Mouse (Mus musculus) lung, postnatal 0 days (tissue): ENCODE results near the gene Lca5l. TPM values are rescaled to one million over a fixed set of nuclear protein-coding genes. Genes with fewer than 3 reads are reported as not detected.

Source experiments
- ATAC-seq: fragments of 200-750 bp; cut with Nextera tagmentation; 2 replicates; pipeline ENCODE4 v1.8.0; 2017; ENCODE audit warnings: moderate library complexity
- DNase-seq: peaks from one replicate; pipeline ENCODE4 v3.0.0-alpha.2; 2016; ENCODE audit warnings: low spot score
- H3K27ac ChIP-seq: fragments of 300-500 bp; sonication (generic); 2 replicates; pipeline ENCODE4 v1.5.1; 2014; ENCODE audit warnings: antibody characterized with exemption, mild to moderate bottlenecking, low read length, mixed read lengths
- H3K27me3 ChIP-seq: fragments of 300-500 bp; sonication (generic); replicated peaks from 2 replicates; pipeline ENCODE4 v1.6.1; 2014; ENCODE audit warnings: low read length, mixed read lengths; ENCODE audit not compliant: insufficient read depth
- H3K36me3 ChIP-seq: fragments of 300-500 bp; sonication (generic); 2 replicates; pipeline ENCODE4 v1.6.1; 2014; ENCODE audit warnings: low read length, mixed read lengths; ENCODE audit not compliant: insufficient read depth
- H3K4me1 ChIP-seq: fragments of 300-500 bp; sonication (generic); 2 replicates; pipeline ENCODE4 v1.6.1; 2014; ENCODE audit warnings: antibody characterized with exemption, low read depth, low read length, mixed read lengths; ENCODE audit not compliant: insufficient read depth
- H3K4me2 ChIP-seq: fragments of 300-500 bp; sonication (generic); replicated peaks from 2 replicates; pipeline ENCODE4 v1.6.1; 2014; ENCODE audit warnings: low read depth, mild to moderate bottlenecking, low read length, moderate library complexity, mixed read lengths
- H3K4me3 ChIP-seq: fragments of 300-500 bp; sonication (generic); 2 replicates; pipeline ENCODE4 v1.5.1; 2014; ENCODE audit warnings: low read depth, low read length
- H3K9ac ChIP-seq: fragments of 300-500 bp; sonication (generic); replicated peaks from 2 replicates; pipeline ENCODE4 v1.6.1; 2014; ENCODE audit warnings: low read depth, mild to moderate bottlenecking
- H3K9me3 ChIP-seq: fragments of 300-500 bp; sonication (generic); 2 replicates; pipeline ENCODE4 v1.6.1; 2016; ENCODE audit warnings: low read length, mixed read lengths
- CTCF ChIP-seq: IDR thresholded peaks from 2 replicates; pipeline ENCODE4 v1.5.1; 2016; ENCODE audit warnings: antibody characterized with exemption, mild to moderate bottlenecking
- EP300 ChIP-seq: IDR thresholded peaks from 2 replicates; pipeline ENCODE4 v1.6.1; 2016; ENCODE audit warnings: antibody characterized with exemption, mild to moderate bottlenecking, control low read depth
- WGBS: fragments of 180-500 bp; shearing (Covaris S2); extraction: QIAGEN DNeasy Blood & Tissue Kit; methylation state at CpG from one replicate; pipeline ENCODE4 v1.1.7; 2014; 5-methylcytosine and 5-hydroxymethylcytosine counted together
- polyA plus RNA-seq: library from polyadenylated mRNA; unstranded; fragments of >200 nt; fragmentation: Nextera tagmentation; extraction: Ambion mirVana; gene quantifications from 2 replicates; pipeline ENCODE4 v1.2.1, GENCODE M21; 2015

The Lca5l gene
- polyA plus RNA-seq, 1 experiment from 2014 or later: 1.4 TPM

DNA sequence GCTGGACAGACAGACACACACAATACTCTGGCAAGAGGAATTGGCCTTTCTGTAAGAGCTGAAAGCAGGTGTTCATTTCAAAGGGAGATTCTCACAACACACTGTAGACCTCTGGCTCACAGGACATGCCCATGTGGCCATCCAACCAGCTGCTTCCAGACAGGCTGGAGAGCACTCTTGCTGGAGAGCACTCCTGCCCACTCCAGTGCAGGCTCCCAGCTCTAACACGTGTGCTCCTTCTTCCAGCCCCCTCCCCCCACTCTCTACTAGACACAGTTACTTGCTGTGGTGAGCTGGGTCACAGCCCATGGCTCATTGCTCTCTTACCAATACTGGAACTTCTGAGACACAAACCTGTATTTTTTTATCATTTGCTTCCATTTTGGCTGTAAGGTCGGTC, 16.7 kb downstream of the Lca5l start:
- Histone ChIP-seq H3K9me3 (no peaks in the 10 kb centered on the region), H3K27me3 (no peaks in the 10 kb centered on the region), H3K27ac (no peak overlapping the region), H3K9ac (no peak overlapping the region), H3K4me2 (peak overlapping the region; percentile 22; the same call in 1 of the 2 replicates), H3K4me1 (no peaks in the 10 kb centered on the region; the same call in none of the 2 replicates), H3K4me3 (no peak overlapping the region), H3K36me3 (no peaks in the 10 kb centered on the region)
- ATAC-seq (peak; percentile 98), DNase-seq (peak; percentile 79)
- TF ChIP-seq CTCF (no peak), EP300 (peak; percentile 69)
- WGBS: 34% methylated on average over 2 of the region's 2 CpGs

DNA sequence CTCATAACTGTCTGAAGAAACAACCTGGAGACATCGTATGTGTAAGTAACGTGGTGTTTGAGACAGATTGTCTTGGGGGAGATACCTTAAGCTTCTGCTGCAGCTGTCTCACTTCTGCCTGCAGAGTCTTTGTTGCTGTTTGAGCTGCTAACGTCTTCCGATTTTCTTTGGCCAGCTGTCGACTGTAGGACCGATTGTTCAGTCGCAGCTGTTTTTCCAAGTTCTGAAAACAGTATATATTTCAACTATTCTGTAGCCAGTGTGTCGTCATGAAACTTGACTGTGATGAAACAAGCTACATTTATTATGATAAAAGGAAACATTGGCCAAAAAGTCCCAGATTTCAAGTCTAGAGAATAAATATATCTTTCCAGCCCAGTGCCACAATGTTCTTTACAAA, 18.4 kb downstream of the Lca5l start:
- WGBS: 55% methylated on average over 8 of the region's 8 CpGs
- H3K9me3 ChIP-seq: no peaks in the 10 kb centered on the region
- H3K27me3 ChIP-seq: no peaks in the 10 kb centered on the region
- no peak overlapping the region for H3K27ac ChIP-seq
- no peaks in the 10 kb centered on the region; the same call in none of the 2 replicates for H3K4me1 ChIP-seq
- no peaks in the 10 kb centered on the region for H3K36me3 ChIP-seq
- DNase-seq (peak; percentile 63), ATAC-seq (no peak)
- no peak overlapping the region for H3K9ac ChIP-seq
- H3K4me3 ChIP-seq: no peak overlapping the region
- TF ChIP-seq CTCF: no peak
- TF ChIP-seq EP300: no peak
- no peak overlapping the region for H3K4me2 ChIP-seq

DNA sequence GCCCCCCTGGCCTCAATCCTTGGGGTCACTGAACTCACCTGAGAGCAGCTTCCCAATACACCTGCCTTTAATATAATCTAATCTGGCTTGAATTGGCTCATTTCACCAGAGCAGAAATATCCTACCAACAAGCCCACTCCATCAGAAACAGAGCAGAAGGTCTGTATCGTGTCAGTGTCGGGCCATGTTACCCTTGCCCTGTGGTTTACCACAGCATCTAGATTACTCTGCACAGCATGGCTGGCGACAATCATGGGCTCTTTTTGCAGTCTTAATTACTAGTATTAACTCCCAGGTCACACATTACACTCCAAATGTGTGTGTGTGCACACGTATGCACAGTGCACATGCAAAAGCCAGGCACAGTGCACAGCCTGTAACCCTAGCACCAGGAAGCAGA, 23.2 kb downstream of the Lca5l start:
- Histone ChIP-seq H3K9me3 (no peaks in the 10 kb centered on the region), H3K36me3 (no peaks in the 10 kb centered on the region), H3K4me3 (no peak overlapping the region), H3K4me1 (no peaks in the 10 kb centered on the region; the same call in 1 of the 2 replicates), H3K27ac (no peak overlapping the region), H3K9ac (no peak overlapping the region), H3K4me2 (no peak overlapping the region), H3K27me3 (no peaks in the 10 kb centered on the region)
- WGBS: 88% methylated on average over 4 of the region's 4 CpGs
- no peak for TF ChIP-seq EP300
- TF ChIP-seq CTCF: no peak
- no peak for ATAC-seq
- DNase-seq: no peak

DNA sequence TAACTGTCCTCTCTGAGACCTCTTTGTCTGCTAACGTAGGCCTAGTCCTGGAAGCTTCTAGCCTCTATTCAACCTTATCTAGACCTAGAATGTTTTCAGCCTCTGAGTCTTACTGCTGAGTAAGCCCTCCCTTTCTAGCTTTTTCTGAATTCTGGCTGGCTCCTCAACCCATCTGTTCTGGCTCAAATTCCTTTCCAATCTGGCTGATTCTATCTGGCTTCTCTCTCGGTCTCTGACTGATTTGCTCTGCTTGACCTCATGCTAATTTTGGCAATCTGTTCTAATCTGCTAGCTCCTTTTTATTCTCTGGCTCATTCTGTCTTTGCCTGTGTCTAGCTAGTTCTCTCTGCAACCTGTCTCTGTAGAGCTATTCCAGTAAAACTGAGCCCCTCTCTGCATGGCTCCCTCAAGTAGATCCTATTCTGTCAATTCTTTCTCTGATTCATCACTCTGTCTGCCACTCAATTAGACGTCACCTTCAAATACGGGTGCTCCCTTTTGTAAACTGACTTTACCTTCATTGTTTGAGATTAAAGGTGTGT, 26.3 kb downstream of the Lca5l start:
- Histone ChIP-seq H3K9ac (no peak overlapping the region), H3K27me3 (no peaks in the 10 kb centered on the region), H3K4me3 (no peak overlapping the region), H3K27ac (no peak overlapping the region), H3K9me3 (no peaks in the 10 kb centered on the region), H3K4me1 (no peaks in the 10 kb centered on the region), H3K4me2 (no peak overlapping the region), H3K36me3 (no peaks in the 10 kb centered on the region)
- no peak for TF ChIP-seq CTCF
- no peak for TF ChIP-seq EP300
- DNase-seq: no peak
- no peak for ATAC-seq
- 63% methylated on average over 4 of the region's 4 CpGs for WGBS

DNA sequence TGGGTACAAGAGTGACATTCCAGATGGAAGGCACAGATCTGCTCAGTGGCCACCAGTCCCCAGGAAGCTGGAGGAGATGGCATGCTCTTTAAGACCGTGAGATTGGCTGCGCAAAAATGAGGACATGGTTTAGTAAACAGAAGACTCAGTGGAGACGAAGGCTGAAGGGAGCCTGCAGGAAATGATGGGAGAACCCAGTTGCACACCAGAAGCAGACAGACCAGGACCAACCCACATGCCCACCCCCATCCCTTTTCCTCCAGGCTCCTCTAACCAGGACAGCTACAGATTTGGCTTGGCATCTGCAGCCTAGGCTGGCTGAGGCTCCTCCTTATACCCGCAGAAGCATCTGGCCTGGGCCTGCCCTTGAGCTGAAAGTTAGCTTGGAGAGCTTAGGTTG, 30.7 kb downstream of the Lca5l start:
- no peak overlapping the region for H3K4me2 ChIP-seq
- no peak overlapping the region for H3K9ac ChIP-seq
- no peak overlapping the region for H3K27ac ChIP-seq
- no peaks in the 10 kb centered on the region for H3K9me3 ChIP-seq
- H3K36me3 ChIP-seq: no peaks in the 10 kb centered on the region
- ATAC-seq (no peak), DNase-seq (no peak)
- WGBS: 75% methylated on average over 4 of the region's 4 CpGs
- H3K27me3 ChIP-seq: no peaks in the 10 kb centered on the region
- H3K4me3 ChIP-seq: no peak overlapping the region
- no peaks in the 10 kb centered on the region for H3K4me1 ChIP-seq
- no peak for TF ChIP-seq CTCF

DNA sequence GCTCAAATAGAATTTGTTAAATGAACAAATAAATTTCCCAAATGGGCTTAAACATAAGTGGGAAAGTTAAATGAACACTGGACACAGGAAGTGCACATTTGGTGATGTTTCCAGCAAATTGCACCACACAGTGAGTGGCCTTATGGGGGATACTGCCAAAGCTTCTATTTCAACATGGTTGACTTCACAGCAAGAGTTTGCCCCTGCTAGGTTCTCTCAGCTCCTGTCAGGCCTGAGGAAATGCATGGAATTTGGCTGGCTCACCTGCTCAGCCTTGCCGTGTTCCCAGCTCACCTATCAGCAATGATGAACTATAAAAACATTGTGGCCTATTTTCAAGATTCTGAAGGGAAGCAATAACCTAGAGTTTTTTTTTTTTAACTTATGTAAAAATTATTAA, 31.1 kb downstream of the Lca5l start:
- Histone ChIP-seq H3K36me3 (no peaks in the 10 kb centered on the region), H3K9me3 (no peaks in the 10 kb centered on the region), H3K27ac (no peak overlapping the region), H3K4me2 (no peak overlapping the region), H3K4me1 (no peaks in the 10 kb centered on the region), H3K4me3 (no peak overlapping the region), H3K9ac (no peak overlapping the region), H3K27me3 (no peaks in the 10 kb centered on the region)
- 89% methylated on average over 1 of the region's 1 CpGs for WGBS
- ATAC-seq: no peak
- TF ChIP-seq EP300 (no peak), CTCF (no peak)
- DNase-seq: no peak

DNA sequence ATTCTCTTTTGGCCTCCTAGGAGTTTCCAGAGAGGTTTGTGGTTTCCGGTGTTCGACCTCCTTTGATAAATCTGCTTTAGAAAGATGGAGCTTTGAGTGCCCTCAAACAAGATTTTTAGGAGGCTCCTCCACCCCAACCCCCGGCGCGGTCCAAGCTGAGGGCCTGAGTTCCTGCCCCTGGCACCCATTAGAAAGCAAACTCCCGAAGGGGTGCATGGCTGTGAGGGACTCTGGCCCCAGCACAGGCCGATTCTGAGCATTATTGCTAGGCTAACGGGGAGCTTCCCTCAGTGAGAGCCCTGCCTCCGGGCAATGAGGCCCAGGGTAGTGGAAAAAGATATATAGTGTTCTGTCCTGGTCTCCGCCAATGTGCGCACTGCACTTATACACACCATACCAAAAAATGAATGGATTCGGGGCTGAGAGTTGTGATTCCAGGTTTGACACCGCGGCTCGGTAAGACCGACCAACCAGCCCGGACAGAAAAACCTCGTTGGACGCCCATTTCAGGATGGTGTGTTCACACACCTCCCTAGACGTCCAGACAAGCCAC, 32.2 kb downstream of the Lca5l start:
- Histone ChIP-seq H3K9ac (no peak overlapping the region), H3K36me3 (no peaks in the 10 kb centered on the region), H3K9me3 (no peaks in the 10 kb centered on the region), H3K4me2 (peak overlapping the region; percentile 99), H3K27ac (no peak overlapping the region), H3K4me1 (no peaks in the 10 kb centered on the region), H3K27me3 (no peaks in the 10 kb centered on the region), H3K4me3 (peak overlapping the region; percentile 56)
- 79% methylated on average over 20 of the region's 20 CpGs for WGBS
- DNase-seq (no peak), ATAC-seq (no peak)
- TF ChIP-seq EP300 (no peak), CTCF (no peak)
